Mouse (Mus musculus) megakaryocyte, embryonic 14.5 days (primary cell): ENCODE results near the gene Gm9040.
"Not testable (repeated sequence)": the region's sequence is repeated elsewhere in the genome, so short reads cannot be mapped to it uniquely, and the experiment has no call there.

ENCODE experiments used
- FLI1 ChIP-seq: IDR thresholded peaks from 2 replicates; pipeline ENCODE4 v1.6.1; 2012; ENCODE audit warnings: low read length, inconsistent platforms, mixed read lengths
- GATA1 ChIP-seq: IDR thresholded peaks from 3 replicates; pipeline ENCODE4 v1.6.1; 2012; ENCODE audit warnings: mixed read lengths, low read length, inconsistent platforms, borderline replicate concordance

GRCm38 (mm10) chr10:118354005-118354404, 27.2 kb upstream of the Gm9040 start, which contains the start of gene Gm9049:
- not testable (repeated sequence) for TF ChIP-seq GATA1, FLI1
